Mouse (Mus musculus) liver, embryonic 18 days (tissue): ENCODE results near the gene Fth1. TPM values are rescaled to one million over a fixed set of nuclear protein-coding genes. Genes with fewer than 3 reads are reported as not detected.

Experiments used
- polyA plus RNA-seq: library from polyadenylated mRNA; depleted of rRNA; stranded (reverse); fragments of >200 nt; gene quantifications from 2 replicates; pipeline ENCODE4 v1.2.3, GENCODE M21; 2012; rRNA removed

The Fth1 gene
- polyA plus RNA-seq = 1,260 and 1,453 TPM in 2 replicates

DNA sequence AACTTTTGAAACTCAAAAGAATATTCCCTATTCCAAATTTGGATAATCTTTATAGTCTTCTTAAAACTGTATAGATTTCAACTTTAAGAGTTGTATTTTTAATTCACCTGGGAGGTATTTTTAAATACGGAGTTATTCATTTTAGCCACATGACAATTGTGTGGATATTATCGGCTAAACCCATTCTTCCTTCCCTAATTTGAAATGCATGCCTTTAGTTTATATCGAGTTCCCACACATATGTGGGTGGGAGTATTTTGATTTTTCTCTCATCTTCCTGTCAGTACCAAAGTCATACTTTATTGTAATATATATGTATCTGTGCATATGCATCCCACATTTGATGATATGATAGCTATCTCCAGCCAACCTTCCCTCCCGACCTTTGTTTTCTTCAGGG, at the start of gene Fth1:
Gene Fth1 (plus strand): TSS at position 341 of the 400 bp plus-strand sequence.

DNA sequence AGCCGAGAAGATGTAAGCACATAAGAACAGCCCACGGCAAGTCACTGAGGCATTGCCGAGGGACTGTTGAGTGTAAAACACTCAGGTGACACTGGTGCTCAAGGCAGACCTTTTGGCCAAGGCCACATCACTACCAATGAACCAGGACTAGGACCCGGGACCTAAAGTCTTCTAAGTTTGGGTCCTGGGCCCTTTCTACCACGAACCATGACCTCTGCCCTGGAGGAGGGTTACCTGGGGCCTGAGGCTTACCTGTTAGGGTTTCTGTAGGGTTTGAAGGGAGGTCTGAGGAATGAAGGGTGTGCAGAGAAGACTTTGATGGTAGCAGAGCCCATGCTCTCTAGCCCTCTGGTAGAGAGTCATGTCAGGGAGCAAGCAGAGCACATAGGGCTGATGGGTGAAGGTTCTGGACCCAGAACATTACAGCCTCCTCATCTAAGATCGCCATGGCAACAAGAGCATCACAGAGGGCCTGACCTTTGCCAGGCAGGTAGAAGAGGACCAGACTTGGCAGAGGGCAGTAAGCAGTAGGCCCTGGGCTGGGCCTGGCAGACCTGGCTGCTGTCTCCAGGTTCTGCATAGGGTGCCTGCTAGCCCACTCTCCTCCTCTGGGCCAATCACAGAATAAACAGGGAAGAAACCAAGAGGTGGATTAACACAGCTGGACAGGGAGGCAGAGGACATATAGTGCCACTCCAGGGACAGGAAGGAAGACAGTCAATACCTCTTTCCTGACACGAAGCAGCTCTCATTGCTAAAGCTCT, 21.0 kb downstream of the Fth1 start, which contains the start of the genes Best1 and Rab3il1:
Gene Best1 (minus strand): TSS at position 428 of the 764 bp plus-strand sequence.
Gene Rab3il1 (plus strand): TSS at position 464 of the 764 bp plus-strand sequence.

Other genes starting within 250 kb of the Fth1 start
- not detected in 2 replicates for gene Scgb2a2, start 133.0 kb upstream of the Fth1 start, polyA plus RNA-seq
- gene Incenp, start 81.0 kb upstream of the Fth1 start, polyA plus RNA-seq = 28.8 and 35.6 TPM in 2 replicates
- gene Best1, start 21.0 kb downstream of the Fth1 start, polyA plus RNA-seq = 0.02 and 0.07 TPM in 2 replicates
- 55.4 and 66.1 TPM in 2 replicates for gene Rab3il1, start 21.1 kb downstream of the Fth1 start, polyA plus RNA-seq
- 7.6 and 8.8 TPM in 2 replicates for gene Fads3, start 61.0 kb downstream of the Fth1 start, polyA plus RNA-seq
- gene Fads2, start 121.1 kb downstream of the Fth1 start, polyA plus RNA-seq = 83.2 and 157 TPM in 2 replicates
- 57.9 and 75.8 TPM in 2 replicates for gene Fads1, start 202.3 kb downstream of the Fth1 start, polyA plus RNA-seq
- gene Tmem258, start 223.4 kb downstream of the Fth1 start, polyA plus RNA-seq = 79.7 and 88.9 TPM in 2 replicates
- 30.4 and 32.9 TPM in 2 replicates for gene Fen1, start 223.6 kb downstream of the Fth1 start, polyA plus RNA-seq